Mouse (Mus musculus): ENCODE measurements around the gene Adcy3. TPM values are rescaled to one million over a fixed set of nuclear protein-coding genes. Genes with fewer than 3 reads are reported as not detected.

The Adcy3 gene
- polyA plus RNA-seq, 1 experiment from 2014 or later: 4.6 TPM

- Histone ChIP-seq H3K4me1 (peaks cover 33% of the 10 kb centered on the region), H3K9me3 (replicated peaks) (no peaks in the 10 kb centered on the region), H3K4me3 (no peak overlapping the region), H3K27me3 (ENCODE audit: low read depth, poor library complexity, severe bottlenecking) (no peaks in the 10 kb centered on the region), H3K36me3 (no peaks in the 10 kb centered on the region), H3K27ac (replicated peaks) (peak overlapping the region; percentile 78)
- WGBS: 39% methylated on average over 5 of the region's 5 CpGs
- DNase-seq (ENCODE audit: low spot score): peak; percentile 51
These were observed 56.2 kb downstream of the Adcy3 start for GRCm38 (mm10) chr12:4189060-4189447.

- no peaks in the 10 kb centered on the region for H3K9me3 ChIP-seq (replicated peaks)
- H3K4me3 ChIP-seq: no peak overlapping the region
- no peak for DNase-seq (ENCODE audit: low spot score)
- peaks cover 39% of the 10 kb centered on the region for H3K4me1 ChIP-seq
- no peaks in the 10 kb centered on the region for H3K27me3 ChIP-seq (ENCODE audit: low read depth, poor library complexity, severe bottlenecking)
- WGBS: 74% methylated on average over 6 of the region's 6 CpGs
- H3K27ac ChIP-seq (replicated peaks): peak overlapping the region; percentile 42; the same call in 1 of the 2 replicates
- H3K36me3 ChIP-seq: peaks cover 3% of the 10 kb centered on the region; the same call in 1 of the 2 replicates
These were observed 59.6 kb downstream of the Adcy3 start for GRCm38 (mm10) chr12:4192514-4192913.

GRCm38 (mm10) chr12:4193025-4193740 lies 60.3 kb downstream of the Adcy3 start:
- H3K36me3 ChIP-seq: peaks cover 6% of the 10 kb centered on the region; the same call in 1 of the 2 replicates
- H3K9me3 ChIP-seq (replicated peaks): no peaks in the 10 kb centered on the region
- no peaks in the 10 kb centered on the region for H3K27me3 ChIP-seq (ENCODE audit: low read depth, poor library complexity, severe bottlenecking)
- H3K4me1 ChIP-seq: peaks cover 33% of the 10 kb centered on the region
- DNase-seq (ENCODE audit: low spot score): no peak
- 62% methylated on average over 10 of the region's 10 CpGs for WGBS
- H3K27ac ChIP-seq (replicated peaks): peak overlapping the region; percentile 42; the same call in 1 of the 2 replicates
- H3K4me3 ChIP-seq: no peak overlapping the region

- peaks cover 18% of the 10 kb centered on the region for H3K4me1 ChIP-seq
- DNase-seq (ENCODE audit: low spot score): no peak
- 89% methylated on average over 14 of the region's 14 CpGs for WGBS
- no peak overlapping the region for H3K4me3 ChIP-seq
- H3K27ac ChIP-seq (replicated peaks): no peak overlapping the region
- no peaks in the 10 kb centered on the region for H3K9me3 ChIP-seq (replicated peaks)
- H3K36me3 ChIP-seq: peaks cover 7% of the 10 kb centered on the region; the same call in 1 of the 2 replicates
- H3K27me3 ChIP-seq (ENCODE audit: low read depth, poor library complexity, severe bottlenecking): no peaks in the 10 kb centered on the region
These were observed 61.7 kb downstream of the Adcy3 start for GRCm38 (mm10) chr12:4194643-4195042.

- DNase-seq (ENCODE audit: low spot score): no peak
- peaks cover 12% of the 10 kb centered on the region; the same call in 1 of the 2 replicates for H3K4me1 ChIP-seq
- no peak overlapping the region for H3K4me3 ChIP-seq
- no peaks in the 10 kb centered on the region for H3K27me3 ChIP-seq (ENCODE audit: low read depth, poor library complexity, severe bottlenecking)
- H3K36me3 ChIP-seq: peaks cover 14% of the 10 kb centered on the region; the same call in 1 of the 2 replicates
- H3K9me3 ChIP-seq (replicated peaks): no peaks in the 10 kb centered on the region
- WGBS: 92% methylated on average over 4 of the region's 4 CpGs
- H3K27ac ChIP-seq (replicated peaks): no peak overlapping the region
These were observed 65.8 kb downstream of the Adcy3 start for GRCm38 (mm10) chr12:4198702-4199101.

- no peak for DNase-seq (ENCODE audit: low spot score)
- 94% methylated on average over 11 of the region's 11 CpGs for WGBS
- no peaks in the 10 kb centered on the region for H3K27me3 ChIP-seq (ENCODE audit: low read depth, poor library complexity, severe bottlenecking)
- no peak overlapping the region for H3K4me3 ChIP-seq
- H3K4me1 ChIP-seq: peaks cover 12% of the 10 kb centered on the region; the same call in 1 of the 2 replicates
- H3K27ac ChIP-seq (replicated peaks): no peak overlapping the region
- H3K9me3 ChIP-seq (replicated peaks): no peaks in the 10 kb centered on the region
- H3K36me3 ChIP-seq: peaks cover 14% of the 10 kb centered on the region; the same call in 1 of the 2 replicates
These were observed 66.4 kb downstream of the Adcy3 start for GRCm38 (mm10) chr12:4199271-4199670.

GRCm38 (mm10) chr12:4201454-4202200 lies 68.7 kb downstream of the Adcy3 start:
- Histone ChIP-seq H3K4me3 (no peak overlapping the region), H3K4me1 (peaks cover 5% of the 10 kb centered on the region; the same call in 1 of the 2 replicates), H3K36me3 (peaks cover 34% of the 10 kb centered on the region), H3K27me3 (ENCODE audit: low read depth, poor library complexity, severe bottlenecking) (no peaks in the 10 kb centered on the region), H3K9me3 (replicated peaks) (no peaks in the 10 kb centered on the region), H3K27ac (replicated peaks) (no peak overlapping the region)
- WGBS: 93% methylated on average over 13 of the region's 13 CpGs
- no peak for DNase-seq (ENCODE audit: low spot score)

GRCm38 (mm10) chr12:4202206-4202605 lies 69.3 kb downstream of the Adcy3 start:
- Histone ChIP-seq H3K36me3 (peaks cover 39% of the 10 kb centered on the region), H3K4me3 (no peak overlapping the region), H3K27me3 (ENCODE audit: low read depth, poor library complexity, severe bottlenecking) (no peaks in the 10 kb centered on the region), H3K27ac (replicated peaks) (no peak overlapping the region), H3K4me1 (peaks cover 5% of the 10 kb centered on the region; the same call in 1 of the 2 replicates), H3K9me3 (replicated peaks) (no peaks in the 10 kb centered on the region)
- 90% methylated on average over 4 of the region's 4 CpGs for WGBS
- no peak for DNase-seq (ENCODE audit: low spot score)

- Histone ChIP-seq H3K27me3 (ENCODE audit: low read depth, poor library complexity, severe bottlenecking) (no peaks in the 10 kb centered on the region), H3K4me3 (no peak overlapping the region), H3K27ac (replicated peaks) (no peak overlapping the region), H3K4me1 (no peaks in the 10 kb centered on the region), H3K36me3 (peaks cover 63% of the 10 kb centered on the region), H3K9me3 (replicated peaks) (no peaks in the 10 kb centered on the region)
- WGBS: 94% methylated on average over 11 of the region's 11 CpGs
- no peak for DNase-seq (ENCODE audit: low spot score)
These were observed 73.2 kb downstream of the Adcy3 start for GRCm38 (mm10) chr12:4206106-4206505.

GRCm38 (mm10) chr12:4208405-4209133 lies 75.7 kb downstream of the Adcy3 start:
- 80% methylated on average over 15 of the region's 15 CpGs for WGBS
- H3K9me3 ChIP-seq (replicated peaks): no peaks in the 10 kb centered on the region
- no peak for DNase-seq (ENCODE audit: low spot score)
- 0 out of 2 replicates have a peak, but pooled peaks cover 2% of the 10 kb centered on the region for H3K4me1 ChIP-seq
- H3K27me3 ChIP-seq (ENCODE audit: low read depth, poor library complexity, severe bottlenecking): no peaks in the 10 kb centered on the region
- no peak overlapping the region for H3K27ac ChIP-seq (replicated peaks)
- H3K4me3 ChIP-seq: no peak overlapping the region
- H3K36me3 ChIP-seq: peaks cover 82% of the 10 kb centered on the region

- DNase-seq (ENCODE audit: low spot score): no peak
- 96% methylated on average over 9 of the region's 9 CpGs for WGBS
- H3K27me3 ChIP-seq (ENCODE audit: low read depth, poor library complexity, severe bottlenecking): no peaks in the 10 kb centered on the region
- no peak overlapping the region for H3K27ac ChIP-seq (replicated peaks)
- H3K4me3 ChIP-seq: no peak overlapping the region
- no peaks in the 10 kb centered on the region for H3K9me3 ChIP-seq (replicated peaks)
- H3K4me1 ChIP-seq: 0 out of 2 replicates have a peak, but pooled peaks cover 2% of the 10 kb centered on the region
- peaks cover 86% of the 10 kb centered on the region for H3K36me3 ChIP-seq
These were observed 76.3 kb downstream of the Adcy3 start for GRCm38 (mm10) chr12:4209196-4209595.

GRCm38 (mm10) chr12:4211174-4211573 lies 78.3 kb downstream of the Adcy3 start:
- H3K4me1 ChIP-seq: 0 out of 2 replicates have a peak, but pooled peaks cover 2% of the 10 kb centered on the region
- H3K36me3 ChIP-seq: peaks cover 91% of the 10 kb centered on the region
- DNase-seq (ENCODE audit: low spot score): no peak
- WGBS: 94% methylated on average over 9 of the region's 9 CpGs
- H3K27me3 ChIP-seq (ENCODE audit: low read depth, poor library complexity, severe bottlenecking): no peaks in the 10 kb centered on the region
- no peak overlapping the region for H3K27ac ChIP-seq (replicated peaks)
- no peak overlapping the region for H3K4me3 ChIP-seq
- no peaks in the 10 kb centered on the region for H3K9me3 ChIP-seq (replicated peaks)
